Mouse (Mus musculus) forebrain, embryonic 12.5 days (tissue): ENCODE data around the gene Hdac4. TPM values are rescaled to one million over a fixed set of nuclear protein-coding genes. Genes with fewer than 3 reads are reported as not detected.

Experiments
- ATAC-seq: fragments of 200-750 bp; cut with Nextera tagmentation; 2 replicates; pipeline ENCODE4 v1.8.0; 2017; ENCODE audit warnings: moderate TSS enrichment; ENCODE audit not compliant: low FRiP score
- H3K27ac ChIP-seq: fragments of 300-500 bp; sonication (generic); 2 replicates; pipeline ENCODE4 v1.5.1; 2016; ENCODE audit warnings: mild to moderate bottlenecking
- H3K27me3 ChIP-seq: fragments of 300-500 bp; sonication (generic); 2 replicates; pipeline ENCODE4 v1.6.1; 2016; ENCODE audit warnings: mild to moderate bottlenecking
- H3K36me3 ChIP-seq: fragments of 300-500 bp; sonication (generic); replicated peaks from 2 replicates; pipeline ENCODE4 v1.6.1; 2016; ENCODE audit warnings: mild to moderate bottlenecking
- H3K4me1 ChIP-seq: fragments of 300-500 bp; sonication (generic); 2 replicates; pipeline ENCODE4 v1.6.1; 2016
- H3K4me2 ChIP-seq: fragments of 300-500 bp; sonication (generic); 2 replicates; pipeline ENCODE4 v1.6.1; 2016; ENCODE audit warnings: mild to moderate bottlenecking, moderate library complexity
- H3K4me3 ChIP-seq: fragments of 300-500 bp; sonication (generic); replicated peaks from 2 replicates; pipeline ENCODE4 v1.5.1; 2016; ENCODE audit warnings: mild to moderate bottlenecking
- H3K9ac ChIP-seq: fragments of 300-500 bp; sonication (generic); 2 replicates; pipeline ENCODE4 v1.6.1; 2016; ENCODE audit warnings: mild to moderate bottlenecking
- H3K9me3 ChIP-seq: fragments of 300-500 bp; sonication (generic); 2 replicates; pipeline ENCODE4 v1.6.1; 2016
- WGBS: fragments of 180-500 bp; shearing (Covaris S2); methylation state at CpG from one replicate; pipeline ENCODE4 v1.1.7; 2016; 5-methylcytosine and 5-hydroxymethylcytosine counted together
- polyA plus RNA-seq: library from polyadenylated mRNA; unstranded; fragments of >200 nt; fragmentation: Nextera tagmentation; extraction: Ambion mirVana; gene quantifications from 2 replicates; pipeline ENCODE4 v1.2.1, GENCODE M21; 2016

The Hdac4 gene
- polyA plus RNA-seq, 1 experiment from 2014 or later: 24.8 TPM

GRCm38 (mm10) chr1:92143331-92143895 is 52.1 kb downstream of the Hdac4 start:
- Histone ChIP-seq H3K36me3 (peaks cover 8% of the 10 kb centered on the region), H3K4me2 (no peak overlapping the region), H3K4me1 (peaks cover 15% of the 10 kb centered on the region), H3K9me3 (no peaks in the 10 kb centered on the region), H3K9ac (no peak overlapping the region), H3K4me3 (no peak overlapping the region), H3K27ac (no peak overlapping the region), H3K27me3 (no peaks in the 10 kb centered on the region)
- WGBS: 82% methylated on average over 6 of the region's 6 CpGs
- no peak for ATAC-seq

- peaks cover 8% of the 10 kb centered on the region for H3K36me3 ChIP-seq
- no peak overlapping the region for H3K4me3 ChIP-seq
- no peak overlapping the region for H3K4me2 ChIP-seq
- no peak overlapping the region for H3K9ac ChIP-seq
- no peaks in the 10 kb centered on the region for H3K27me3 ChIP-seq
- no peak overlapping the region for H3K27ac ChIP-seq
- 78% methylated on average over 4 of the region's 4 CpGs for WGBS
- H3K9me3 ChIP-seq: no peaks in the 10 kb centered on the region
- peaks cover 15% of the 10 kb centered on the region for H3K4me1 ChIP-seq
- no peak for ATAC-seq
Measured at GRCm38 (mm10) chr1:92142793-92143192, 52.7 kb downstream of the Hdac4 start.

GRCm38 (mm10) chr1:92139001-92139400 is 56.5 kb downstream of the Hdac4 start:
- H3K27me3 ChIP-seq: no peaks in the 10 kb centered on the region
- H3K9ac ChIP-seq: no peak overlapping the region
- no peak overlapping the region for H3K4me2 ChIP-seq
- no peak for ATAC-seq
- H3K4me3 ChIP-seq: no peak overlapping the region
- H3K4me1 ChIP-seq: peaks cover 12% of the 10 kb centered on the region
- H3K27ac ChIP-seq: no peak overlapping the region
- 93% methylated on average over 4 of the region's 4 CpGs for WGBS
- peaks cover 4% of the 10 kb centered on the region; the same call in 1 of the 2 replicates for H3K36me3 ChIP-seq
- no peaks in the 10 kb centered on the region for H3K9me3 ChIP-seq

- no peak overlapping the region for H3K27ac ChIP-seq
- H3K4me2 ChIP-seq: no peak overlapping the region
- H3K9ac ChIP-seq: no peak overlapping the region
- no peak for ATAC-seq
- H3K36me3 ChIP-seq: peaks cover 4% of the 10 kb centered on the region; the same call in 1 of the 2 replicates
- H3K4me1 ChIP-seq: peaks cover 8% of the 10 kb centered on the region; the same call in 1 of the 2 replicates
- no peak overlapping the region for H3K4me3 ChIP-seq
- H3K9me3 ChIP-seq: no peaks in the 10 kb centered on the region
- WGBS: 97% methylated on average over 2 of the region's 2 CpGs
- H3K27me3 ChIP-seq: no peaks in the 10 kb centered on the region
Measured at GRCm38 (mm10) chr1:92137136-92137848, 58.2 kb downstream of the Hdac4 start.

- H3K4me2 ChIP-seq: no peak overlapping the region
Measured at GRCm38 (mm10) chr1:92136362-92136761, 59.1 kb downstream of the Hdac4 start.

GRCm38 (mm10) chr1:92132181-92132580 is 63.3 kb downstream of the Hdac4 start:
- no peak for ATAC-seq
- Histone ChIP-seq H3K9ac (no peak overlapping the region), H3K4me3 (no peak overlapping the region), H3K27ac (no peak overlapping the region), H3K4me1 (peaks cover 16% of the 10 kb centered on the region), H3K36me3 (no peaks in the 10 kb centered on the region; the same call in 1 of the 2 replicates), H3K27me3 (no peaks in the 10 kb centered on the region), H3K4me2 (no peak overlapping the region), H3K9me3 (no peaks in the 10 kb centered on the region)
- 68% methylated on average over 2 of the region's 2 CpGs for WGBS

More at GRCm38 (mm10) chr1:92136362-92136761, 59.1 kb downstream of the Hdac4 start:
- Histone ChIP-seq H3K9me3 (no peaks in the 10 kb centered on the region), H3K4me3 (no peak overlapping the region), H3K9ac (no peak overlapping the region), H3K4me1 (peaks cover 8% of the 10 kb centered on the region; the same call in 1 of the 2 replicates), H3K36me3 (peaks cover 4% of the 10 kb centered on the region; the same call in 1 of the 2 replicates), H3K27me3 (no peaks in the 10 kb centered on the region), H3K27ac (no peak overlapping the region)
- no peak for ATAC-seq
- WGBS: 93% methylated on average over 3 of the region's 3 CpGs

- Histone ChIP-seq H3K4me1 (peaks cover 12% of the 10 kb centered on the region), H3K9ac (no peak overlapping the region; the same call in 1 of the 2 replicates), H3K27ac (no peak overlapping the region), H3K4me2 (no peak overlapping the region), H3K9me3 (no peaks in the 10 kb centered on the region), H3K36me3 (no peaks in the 10 kb centered on the region), H3K4me3 (no peak overlapping the region), H3K27me3 (no peaks in the 10 kb centered on the region)
- WGBS: 75% methylated on average over 6 of the region's 6 CpGs
- ATAC-seq: no peak
Measured at GRCm38 (mm10) chr1:92130470-92131100, 64.9 kb downstream of the Hdac4 start.

- Histone ChIP-seq H3K4me3 (no peak overlapping the region), H3K36me3 (no peaks in the 10 kb centered on the region), H3K27me3 (no peaks in the 10 kb centered on the region), H3K27ac (no peak overlapping the region), H3K9me3 (no peaks in the 10 kb centered on the region), H3K4me1 (peaks cover 11% of the 10 kb centered on the region; the same call in 1 of the 2 replicates), H3K4me2 (no peak overlapping the region), H3K9ac (no peak overlapping the region)
- ATAC-seq: no peak
- WGBS: 91% methylated on average over 3 of the region's 3 CpGs
Measured at GRCm38 (mm10) chr1:92129751-92130150, 65.7 kb downstream of the Hdac4 start.

- H3K4me1 ChIP-seq: peaks cover 9% of the 10 kb centered on the region; the same call in 1 of the 2 replicates
- H3K36me3 ChIP-seq: no peaks in the 10 kb centered on the region
- H3K9me3 ChIP-seq: no peaks in the 10 kb centered on the region
- H3K9ac ChIP-seq: no peak overlapping the region
- no peak overlapping the region for H3K27ac ChIP-seq
- no peak for ATAC-seq
- WGBS: 93% methylated on average over 6 of the region's 6 CpGs
- H3K27me3 ChIP-seq: no peaks in the 10 kb centered on the region
- H3K4me3 ChIP-seq: no peak overlapping the region
- H3K4me2 ChIP-seq: no peak overlapping the region
Measured at GRCm38 (mm10) chr1:92127785-92128184, 67.7 kb downstream of the Hdac4 start.

- Histone ChIP-seq H3K4me2 (no peak overlapping the region), H3K9ac (no peak overlapping the region), H3K27ac (no peak overlapping the region), H3K4me1 (peaks cover 9% of the 10 kb centered on the region; the same call in 1 of the 2 replicates), H3K9me3 (no peaks in the 10 kb centered on the region), H3K36me3 (no peaks in the 10 kb centered on the region), H3K4me3 (no peak overlapping the region), H3K27me3 (no peaks in the 10 kb centered on the region)
- ATAC-seq: no peak
- 84% methylated on average over 1 of the region's 1 CpGs for WGBS
Measured at GRCm38 (mm10) chr1:92127366-92127765, 68.1 kb downstream of the Hdac4 start.

- Histone ChIP-seq H3K9ac (no peak overlapping the region), H3K27ac (no peak overlapping the region), H3K4me2 (no peak overlapping the region), H3K27me3 (no peaks in the 10 kb centered on the region), H3K36me3 (no peaks in the 10 kb centered on the region), H3K4me3 (no peak overlapping the region), H3K9me3 (no peaks in the 10 kb centered on the region), H3K4me1 (no peaks in the 10 kb centered on the region)
- ATAC-seq: no peak
- WGBS: 86% methylated on average over 3 of the region's 3 CpGs
Measured at GRCm38 (mm10) chr1:92124497-92125201, 70.8 kb downstream of the Hdac4 start.

- Histone ChIP-seq H3K27me3 (no peaks in the 10 kb centered on the region), H3K36me3 (no peaks in the 10 kb centered on the region), H3K27ac (no peak overlapping the region), H3K9ac (no peak overlapping the region), H3K9me3 (no peaks in the 10 kb centered on the region), H3K4me2 (no peak overlapping the region), H3K4me1 (no peaks in the 10 kb centered on the region), H3K4me3 (no peak overlapping the region)
- ATAC-seq: no peak
- 67% methylated on average over 5 of the region's 5 CpGs for WGBS
Measured at GRCm38 (mm10) chr1:92119303-92119702, 76.2 kb downstream of the Hdac4 start.
